Mouse (Mus musculus): ENCODE results near the gene Itgb5. TPM values are rescaled to one million over a fixed set of nuclear protein-coding genes. Genes with fewer than 3 reads are reported as not detected.
A peak's percentile ranks its signal among the peaks of the same experiment; 100 is the strongest.

Itgb5 gene
- 10 to 100 TPM; 38.0 to 40.3 TPM for total RNA-seq (2021)
- long read RNA-seq, experiment 1, transcript Itgb5-202 (15 exons, 3,282 nt) = major isoform, 51 of 59 reads
- long read RNA-seq, experiment 1, partial matches to known transcripts = 2 of 59 reads
- long read RNA-seq, experiment 1, other reads (novel, unspliced or antisense) = 3 of 59 reads
- long read RNA-seq, experiment 2, transcript Itgb5-202 (15 exons, 3,282 nt) = major isoform, 30 of 34 reads
- long read RNA-seq, experiment 2, partial matches to known transcripts = 4 of 34 reads
- long read RNA-seq, experiment 2, other reads (novel, unspliced or antisense) = 0 of 34 reads

DNA sequence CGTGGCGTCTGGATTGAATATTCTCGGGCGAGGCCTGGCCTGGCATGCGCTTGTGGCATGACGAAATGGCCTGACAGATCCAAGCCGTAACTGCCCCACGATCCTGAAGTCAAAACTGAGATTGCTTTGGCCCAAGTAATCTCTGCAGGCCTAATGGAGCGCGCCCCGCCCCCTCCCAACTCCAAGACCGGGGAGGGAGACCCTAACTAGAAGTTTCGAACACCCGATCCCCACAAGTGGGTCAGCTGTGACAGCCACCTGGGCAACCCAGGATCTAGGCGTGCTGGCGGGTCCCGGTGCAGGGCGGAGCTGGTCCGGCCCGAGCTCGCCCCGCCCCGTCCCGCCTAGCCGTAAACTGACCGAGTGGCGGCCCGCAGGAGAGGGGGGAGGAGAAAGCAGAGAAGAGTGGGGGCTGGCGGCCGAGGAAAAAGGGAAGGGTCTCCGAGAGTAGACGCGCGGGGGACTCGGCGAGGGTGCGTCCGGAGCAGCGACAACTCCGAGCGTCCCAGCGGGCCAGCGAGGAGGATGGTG is at the start of gene Itgb5:
TSS of gene Itgb5 (plus strand) at position 365 of the 531 bp plus-strand sequence.
- peak; percentile 25 to 27 for DNase-seq (ENCODE audit: low spot score in 2 of 2)

GRCm38 (mm10) chr16:33781789-33782728 is 47.4 kb upstream of the Itgb5 start:
- no peak for DNase-seq (ENCODE audit: low spot score in 2 of 2)

DNA sequence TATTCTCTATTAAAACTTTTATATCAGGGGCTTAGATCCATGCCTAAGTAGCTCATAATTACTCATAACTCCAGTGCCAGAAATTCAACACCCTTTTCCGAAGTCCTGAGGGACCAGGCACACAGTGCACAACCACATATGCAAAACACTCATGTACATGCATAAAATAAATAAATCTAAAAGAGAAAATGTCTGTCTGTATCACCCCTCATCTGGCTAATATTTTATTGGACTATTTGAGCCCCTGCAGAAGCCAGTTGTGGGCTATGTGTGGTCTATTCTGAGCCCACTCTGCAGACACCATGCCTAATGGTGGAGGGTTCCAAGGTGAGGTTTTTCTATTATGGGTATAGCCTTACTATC is 46.8 kb upstream of the Itgb5 start:
- no peak for DNase-seq (ENCODE audit: low spot score in 2 of 2)

DNA sequence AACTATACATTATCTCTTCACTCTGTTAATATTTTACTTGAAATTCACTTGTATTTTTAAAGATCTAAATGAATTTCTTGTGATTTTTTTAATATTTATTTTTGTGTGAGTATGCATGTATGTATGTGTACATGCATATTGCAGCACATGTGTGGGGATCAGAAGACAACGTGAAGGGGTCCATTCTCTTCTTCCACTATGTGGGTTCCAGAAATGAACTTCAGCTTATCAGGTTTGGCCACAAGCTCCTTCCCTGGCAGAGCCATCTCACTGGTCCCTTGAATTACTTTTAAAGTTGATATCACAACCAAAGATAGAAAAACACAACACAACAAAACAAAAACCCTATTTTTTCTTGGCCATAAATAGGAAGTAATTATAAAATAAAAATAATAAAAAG is 44.9 kb upstream of the Itgb5 start:
- no peak for DNase-seq (ENCODE audit: low spot score in 2 of 2)

- DNase-seq (ENCODE audit: low spot score in 2 of 2) = no peak
These were observed 44.3 kb upstream of the Itgb5 start for GRCm38 (mm10) chr16:33785092-33785704.

GRCm38 (mm10) chr16:33786657-33787390 is 42.6 kb upstream of the Itgb5 start:
- no peak for DNase-seq (ENCODE audit: low spot score in 2 of 2)

DNA sequence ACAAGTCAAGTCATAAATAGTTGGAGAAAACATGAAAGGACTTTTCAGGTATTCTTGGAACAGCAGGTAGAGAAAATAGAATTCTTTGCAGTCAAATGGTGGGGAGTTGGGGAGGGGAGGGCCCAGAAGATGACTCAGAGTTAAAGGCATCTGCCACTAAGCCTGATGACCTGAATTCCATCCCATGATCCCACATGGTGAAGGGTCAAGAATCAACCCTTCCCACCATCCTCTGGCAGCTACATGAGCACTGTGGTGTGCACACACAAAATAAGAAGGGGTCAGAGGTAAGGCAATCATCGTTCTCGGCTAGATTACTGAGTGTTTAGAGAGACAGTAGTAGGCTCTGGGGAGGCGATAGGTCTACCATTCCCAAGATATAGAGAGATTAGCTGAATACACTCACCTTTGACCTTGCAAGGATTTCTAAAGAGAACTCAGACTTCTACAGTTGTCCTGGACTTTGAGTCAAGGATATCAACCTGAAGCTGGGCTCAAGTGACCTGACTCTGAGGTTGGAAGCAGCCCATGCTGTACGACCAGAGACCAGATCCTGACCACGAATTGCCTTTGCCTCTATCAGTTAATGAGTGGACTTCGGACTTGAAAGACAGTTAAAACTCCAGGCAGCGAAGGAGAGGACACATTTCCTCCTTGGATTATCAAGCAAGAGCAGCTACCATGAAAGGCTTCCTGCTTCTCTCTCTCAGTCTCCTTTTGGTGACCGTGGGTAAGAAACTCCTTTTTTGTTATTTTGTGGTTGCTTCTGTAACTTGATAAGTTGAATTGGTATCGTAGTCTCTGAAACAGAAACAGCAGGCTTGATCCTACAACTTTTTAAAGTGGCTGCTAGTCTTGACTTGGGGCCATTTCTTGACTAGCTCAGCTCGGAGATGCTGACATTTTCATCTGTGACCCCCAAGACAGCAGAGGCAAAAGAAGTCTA is 35.3 kb upstream of the Itgb5 start, which contains the start of gene Muc13:
TSS of gene Muc13 (plus strand) at position 192 of the 946 bp plus-strand sequence.
- DNase-seq (ENCODE audit: low spot score in 2 of 2) = no peak

- DNase-seq (ENCODE audit: low spot score in 2 of 2) = no peak
These were observed 34.4 kb upstream of the Itgb5 start for GRCm38 (mm10) chr16:33795106-33795505.

DNA sequence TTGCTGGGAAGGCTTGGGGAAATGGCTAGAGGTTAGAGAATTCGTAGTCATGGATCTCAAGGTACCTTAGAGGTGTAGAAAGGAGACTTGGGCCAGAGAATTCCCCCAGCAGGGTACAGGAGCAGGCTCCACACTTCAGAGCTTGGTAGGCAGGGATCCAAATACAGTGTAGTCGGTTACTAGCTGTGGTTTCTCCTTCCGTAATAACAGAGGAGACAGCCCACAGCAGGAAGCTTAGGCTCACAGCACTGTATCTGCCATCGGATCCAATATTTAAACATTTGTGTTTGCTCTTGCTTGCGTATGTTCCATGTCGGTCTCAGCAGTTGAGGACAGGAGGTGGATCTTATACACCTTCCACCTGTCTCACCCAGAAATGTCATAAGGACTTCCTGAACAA is 33.6 kb upstream of the Itgb5 start:
- no peak for DNase-seq (ENCODE audit: low spot score in 2 of 2)

- DNase-seq (ENCODE audit: low spot score in 2 of 2) = no peak
These were observed 32.7 kb upstream of the Itgb5 start for GRCm38 (mm10) chr16:33796756-33797155.

DNA sequence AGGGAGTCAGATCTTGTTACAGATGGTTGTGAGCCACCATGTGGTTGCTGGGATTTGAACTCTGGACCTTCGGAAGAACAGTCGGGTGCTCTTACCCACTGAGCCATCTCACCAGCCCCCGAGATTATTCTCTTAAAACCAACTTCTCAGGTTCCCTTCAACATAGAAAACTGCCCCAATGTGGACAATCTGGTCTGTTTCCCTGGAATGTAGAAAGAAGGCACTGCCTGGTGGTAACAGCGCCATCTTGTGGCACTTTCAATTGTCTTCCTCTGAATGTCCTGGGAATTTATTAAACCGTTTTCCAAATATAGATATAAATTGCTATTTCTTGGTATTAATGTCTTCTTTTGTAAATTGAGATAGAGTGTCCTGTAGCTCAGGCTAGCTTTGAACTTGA is 31.6 kb upstream of the Itgb5 start:
- DNase-seq (ENCODE audit: low spot score in 2 of 2) = peak; percentile 59 to 70

GRCm38 (mm10) chr16:33810002-33810401 is 19.5 kb upstream of the Itgb5 start:
- no peak for DNase-seq (ENCODE audit: low spot score in 2 of 2)

DNA sequence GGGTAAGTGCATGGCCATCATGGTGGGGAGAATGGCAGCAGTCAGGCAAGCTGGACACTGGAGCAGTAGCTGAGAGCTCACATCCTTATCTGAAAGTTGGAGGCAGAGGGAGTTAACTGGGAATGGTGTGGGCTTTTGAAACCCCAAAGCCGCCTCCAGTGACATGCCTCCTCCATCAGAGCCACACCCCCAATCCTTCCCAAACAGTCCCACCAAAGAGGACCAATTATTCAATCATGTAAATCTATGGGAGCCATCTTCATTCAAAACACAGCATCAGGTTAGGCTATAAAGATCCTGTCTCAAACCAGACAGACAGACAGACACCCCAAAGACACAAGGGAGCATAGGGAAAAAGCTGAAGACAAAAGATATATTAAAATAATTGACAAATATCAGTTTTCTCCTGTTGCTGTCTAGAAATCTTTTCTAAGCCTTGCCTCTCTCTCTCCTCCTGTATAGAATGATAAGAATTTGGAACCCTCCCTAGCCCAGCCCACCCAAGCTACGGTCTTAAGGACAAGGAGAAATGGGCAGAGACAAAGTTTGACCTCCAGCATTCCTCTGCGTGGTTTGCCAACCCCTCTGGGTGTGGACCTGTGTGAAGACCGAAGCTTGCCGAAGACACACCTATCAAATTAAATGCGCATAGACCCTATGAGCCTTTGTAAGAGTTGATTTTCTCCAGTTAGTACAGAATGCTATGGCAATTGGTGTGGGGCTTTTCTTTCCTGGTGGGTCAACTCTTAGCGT is 10.9 kb upstream of the Itgb5 start:
- no peak for DNase-seq (ENCODE audit: low spot score in 2 of 2)

DNA sequence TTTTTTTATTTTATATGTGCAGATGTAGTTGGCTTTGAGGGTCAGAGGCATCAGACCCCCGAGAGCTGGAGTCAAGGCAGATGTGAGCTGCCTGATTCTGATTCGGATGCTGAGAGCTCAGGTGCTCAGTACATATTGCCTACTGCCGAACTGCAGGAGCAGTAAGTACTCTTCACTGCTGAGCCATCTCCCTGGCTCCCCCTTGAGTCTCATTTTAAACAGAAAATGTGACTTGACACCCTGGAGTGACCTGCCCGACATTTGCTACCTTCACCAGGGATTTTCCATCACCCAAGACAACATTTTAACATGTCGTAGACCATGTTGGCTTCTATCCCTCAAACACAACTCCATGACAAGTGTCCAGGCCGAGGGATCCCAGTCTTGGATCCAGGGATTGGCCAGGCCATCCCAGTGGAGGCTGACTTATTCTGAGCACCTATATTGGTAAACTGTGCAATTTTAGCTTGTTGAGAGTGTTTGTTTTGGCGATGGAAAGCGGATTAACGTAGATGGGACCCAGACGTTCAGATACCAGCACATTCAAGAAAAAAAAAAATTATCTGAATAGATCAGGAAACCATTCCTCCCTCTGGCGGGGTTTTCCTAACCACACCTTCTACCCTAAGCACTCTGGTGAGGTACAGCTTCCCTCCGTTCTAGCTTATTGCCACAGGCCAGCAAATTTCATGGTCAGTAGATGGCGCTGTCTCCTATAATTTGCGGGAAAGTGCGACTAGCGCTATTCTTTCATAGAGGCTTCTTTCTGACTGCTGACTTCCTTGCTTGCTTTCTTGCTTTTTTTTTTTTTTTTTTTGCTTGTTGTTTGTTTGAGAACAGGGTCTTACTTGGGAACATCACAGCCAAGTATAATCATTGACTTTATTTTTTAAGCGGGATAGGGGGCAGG is 8.9 kb upstream of the Itgb5 start:
- DNase-seq (ENCODE audit: low spot score in 2 of 2) = peak; percentile 88 to 95

GRCm38 (mm10) chr16:33824603-33825002 is 4.9 kb upstream of the Itgb5 start:
- no peak for DNase-seq (ENCODE audit: low spot score in 2 of 2)

- no peak for DNase-seq (ENCODE audit: low spot score in 2 of 2)
These were observed 969 bp upstream of the Itgb5 start for GRCm38 (mm10) chr16:33828496-33828895.

DNA sequence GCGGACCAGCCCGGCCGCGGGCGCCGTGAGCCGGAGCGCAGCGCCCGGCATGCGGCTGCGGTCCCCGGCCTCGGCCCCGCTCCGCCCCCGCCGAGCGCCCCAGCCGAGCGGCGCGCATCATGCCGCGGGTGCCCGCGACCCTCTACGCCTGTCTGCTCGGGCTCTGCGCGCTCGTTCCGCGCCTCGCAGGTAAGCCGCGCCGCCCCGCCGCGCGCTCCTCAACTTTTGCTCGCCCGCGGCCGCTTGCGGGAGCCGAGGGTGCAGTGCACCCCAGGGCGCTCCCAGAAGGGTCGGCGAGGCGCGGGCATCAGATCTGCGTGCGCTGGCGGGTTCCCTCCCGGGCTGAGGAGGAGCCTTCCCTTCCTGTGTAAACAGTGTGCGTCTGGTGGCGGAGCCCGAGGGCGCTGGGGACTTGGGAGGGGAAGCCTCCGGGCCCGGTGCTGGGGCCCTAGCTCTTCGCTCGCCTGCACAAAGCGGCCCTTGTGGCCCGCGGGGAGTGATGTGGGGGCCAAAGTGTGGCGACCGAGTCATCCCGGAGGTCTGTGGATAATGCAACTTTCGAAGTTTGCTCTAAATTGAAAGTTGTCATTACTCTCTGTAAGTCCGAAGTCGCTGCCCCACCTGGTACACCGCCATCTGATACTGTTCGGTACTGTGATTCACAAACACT is 512 bp downstream of the Itgb5 start:
- peak in 1 of 2 experiments; percentile 24 for DNase-seq (ENCODE audit: low spot score in 2 of 2)
